Mouse (Mus musculus): Measurements from ENCODE around the gene Cd28.

Gene Cd28

GRCm38 (mm10) chr1:60751011-60751410, 34.4 kb downstream of the Cd28 start:
- no peak for DNase-seq

- no peak for DNase-seq
Measured at GRCm38 (mm10) chr1:60752986-60753385, 36.4 kb downstream of the Cd28 start.

- no peak for DNase-seq
Measured at GRCm38 (mm10) chr1:60753981-60754380, 37.4 kb downstream of the Cd28 start.

GRCm38 (mm10) chr1:60755391-60756243, 39.0 kb downstream of the Cd28 start:
- peak; percentile 25 for DNase-seq

- DNase-seq, result no peak
Measured at GRCm38 (mm10) chr1:60757631-60758030, 41.0 kb downstream of the Cd28 start.

GRCm38 (mm10) chr1:60758226-60758625, 41.6 kb downstream of the Cd28 start:
- DNase-seq, result no peak

GRCm38 (mm10) chr1:60759563-60760335, 43.1 kb downstream of the Cd28 start:
- DNase-seq, result no peak

GRCm38 (mm10) chr1:60760475-60760874, 43.9 kb downstream of the Cd28 start:
- no peak for DNase-seq

- no peak for DNase-seq
Measured at GRCm38 (mm10) chr1:60761528-60762171, 45.0 kb downstream of the Cd28 start.

- no peak for DNase-seq
Measured at GRCm38 (mm10) chr1:60762451-60762850, 45.9 kb downstream of the Cd28 start.

GRCm38 (mm10) chr1:60762916-60763315, 46.3 kb downstream of the Cd28 start:
- no peak for DNase-seq

- DNase-seq, result no peak
Measured at GRCm38 (mm10) chr1:60771771-60772170, 55.2 kb downstream of the Cd28 start.

- DNase-seq, result no peak
Measured at GRCm38 (mm10) chr1:60773231-60773630, 56.6 kb downstream of the Cd28 start.

- no peak for DNase-seq
Measured at GRCm38 (mm10) chr1:60776166-60776565, 59.6 kb downstream of the Cd28 start.

GRCm38 (mm10) chr1:60776906-60777305, 60.3 kb downstream of the Cd28 start:
- DNase-seq, result no peak

- peak; percentile 36 for DNase-seq
Measured at GRCm38 (mm10) chr1:60778465-60779115, 62.0 kb downstream of the Cd28 start.

- DNase-seq, result no peak
Measured at GRCm38 (mm10) chr1:60779176-60779575, 62.6 kb downstream of the Cd28 start.

- no peak for DNase-seq
Measured at GRCm38 (mm10) chr1:60781666-60782065, 65.1 kb downstream of the Cd28 start.

- no peak for DNase-seq
Measured at GRCm38 (mm10) chr1:60793717-60794116, 77.1 kb downstream of the Cd28 start.

GRCm38 (mm10) chr1:60795677-60796205, 79.1 kb downstream of the Cd28 start:
- DNase-seq, result no peak

GRCm38 (mm10) chr1:60799795-60800345, 83.3 kb downstream of the Cd28 start:
- no peak for DNase-seq

GRCm38 (mm10) chr1:60801210-60801671, 84.6 kb downstream of the Cd28 start:
- no peak for DNase-seq

Measured in lung, postnatal 36 days (tissue).